Mouse (Mus musculus): ENCODE results near the gene Mxra8. TPM values are rescaled to one million over a fixed set of nuclear protein-coding genes. Genes with fewer than 3 reads are reported as not detected.

Mxra8 gene
- polyA plus RNA-seq, 1 experiment from 2014 or later: 28.3 TPM

DNA sequence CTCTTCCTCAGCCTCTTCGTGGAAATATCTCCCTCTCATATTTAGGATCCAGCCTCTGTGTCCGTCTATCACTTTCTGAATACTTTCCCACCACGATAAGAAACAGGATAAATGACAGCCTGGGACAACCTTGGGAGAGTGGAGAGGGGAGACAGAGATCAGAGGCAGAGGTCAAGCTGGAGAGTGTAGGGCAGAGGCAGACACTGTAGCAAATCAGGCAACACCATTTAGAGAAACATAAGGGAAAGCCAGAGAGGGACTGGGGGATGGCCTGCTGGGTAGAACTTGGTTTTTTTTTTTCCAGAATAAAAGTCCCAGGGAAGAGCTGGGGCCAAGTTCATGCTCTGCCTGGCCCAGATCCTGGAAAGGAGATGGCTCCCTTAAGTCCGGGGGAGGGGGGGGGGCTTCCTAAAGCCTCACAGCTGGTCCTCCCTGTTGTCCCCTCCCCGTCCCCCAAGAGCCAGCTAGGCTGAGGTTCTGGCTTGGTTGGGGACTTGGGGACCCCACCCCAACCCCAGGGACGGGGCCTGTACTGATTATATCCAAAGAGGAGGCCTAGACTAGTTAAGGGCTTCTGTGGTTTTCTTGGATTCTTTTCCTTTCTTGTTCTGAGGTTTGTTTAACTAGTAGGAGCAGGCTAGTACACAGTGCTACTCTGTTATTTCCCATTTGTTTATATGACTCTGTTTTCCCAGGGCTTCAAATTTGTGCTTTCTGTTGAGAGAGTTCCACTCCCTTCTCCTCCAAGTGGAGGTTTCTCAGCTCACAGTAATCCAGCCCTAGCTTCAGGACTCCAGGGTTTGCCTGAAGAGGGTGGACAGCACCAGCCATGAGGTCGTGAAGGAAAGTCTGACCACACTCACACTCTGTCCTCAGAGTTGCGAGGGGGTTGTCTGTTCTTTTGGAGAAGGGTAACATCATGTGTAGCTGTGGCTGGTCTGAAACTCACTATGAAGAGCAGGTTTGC, 1.0 kb upstream of the Mxra8 start:
- H3K27ac ChIP-seq (replicated peaks): peak overlapping the region; percentile 48
- no peak for ATAC-seq (ENCODE audit: low FRiP score)
- peaks cover 13% of the 10 kb centered on the region for H3K27me3 ChIP-seq (replicated peaks)
- H3K9ac ChIP-seq (replicated peaks): no peak overlapping the region
- no peaks in the 10 kb centered on the region; the same call in 1 of the 2 replicates for H3K36me3 ChIP-seq
- H3K4me3 ChIP-seq (replicated peaks): no peak overlapping the region
- 59% methylated on average over 8 of the region's 8 CpGs for WGBS
- no peaks in the 10 kb centered on the region for H3K9me3 ChIP-seq (replicated peaks)
- no peak overlapping the region; the same call in 1 of the 2 replicates for H3K4me2 ChIP-seq
- peaks cover 27% of the 10 kb centered on the region for H3K4me1 ChIP-seq

DNA sequence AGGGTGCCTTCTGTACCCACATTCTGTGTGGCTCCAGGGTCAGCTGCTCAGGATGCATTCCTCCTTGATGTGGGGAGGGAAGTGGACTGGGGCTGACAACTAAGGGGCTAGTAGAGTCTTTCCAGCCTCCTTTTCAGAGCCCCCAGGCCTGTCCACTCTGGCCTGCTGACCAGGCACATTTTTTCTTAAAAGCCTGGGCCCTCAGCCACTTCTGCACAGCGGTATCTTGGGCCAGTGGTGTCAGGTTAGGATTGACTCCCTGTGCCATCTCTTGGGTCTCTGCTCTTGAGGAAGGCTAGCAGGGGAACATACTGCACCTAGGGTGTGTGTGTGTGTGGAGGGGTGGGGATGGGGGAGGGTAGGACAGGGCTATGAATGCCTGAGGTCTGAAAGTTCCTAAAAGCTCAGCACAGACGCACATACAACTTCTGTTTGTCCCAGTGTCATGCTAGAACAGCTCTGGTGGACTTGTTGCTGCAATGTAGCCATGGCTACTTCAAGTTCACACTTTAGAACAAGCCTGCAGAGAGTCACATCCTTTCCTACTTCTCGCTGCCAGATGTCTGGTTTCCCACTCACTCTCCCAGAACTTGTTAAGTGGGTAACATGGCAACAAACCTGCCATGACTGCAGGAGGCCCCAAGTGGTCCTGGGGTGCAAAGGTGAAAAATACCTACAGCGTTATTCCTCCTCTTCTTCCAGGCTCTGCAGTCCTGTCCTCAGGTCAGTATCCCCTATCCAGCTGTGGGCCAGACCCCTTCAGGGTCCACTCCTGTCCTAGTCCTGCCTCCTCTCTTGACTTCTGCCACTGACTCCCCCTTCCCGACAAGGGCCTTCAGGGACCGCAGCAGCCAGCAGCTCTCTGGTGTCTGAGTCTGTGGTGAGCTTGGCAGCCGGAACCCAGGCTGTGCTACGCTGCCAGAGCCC, 859 bp downstream of the Mxra8 start:
- Histone ChIP-seq H3K27ac (replicated peaks) (peak overlapping the region; percentile 58), H3K4me1 (peaks cover 18% of the 10 kb centered on the region), H3K9ac (replicated peaks) (peak overlapping the region; percentile 33), H3K9me3 (replicated peaks) (no peaks in the 10 kb centered on the region), H3K4me2 (peak overlapping the region; percentile 63), H3K27me3 (replicated peaks) (peaks cover 13% of the 10 kb centered on the region), H3K36me3 (no peaks in the 10 kb centered on the region), H3K4me3 (replicated peaks) (peak overlapping the region; percentile 36)
- 0 out of 2 replicates have a peak, but pooled peaks have one; percentile 1 for ATAC-seq (ENCODE audit: low FRiP score)
- 10% methylated on average over 8 of the region's 8 CpGs for WGBS

- H3K9me3 ChIP-seq (replicated peaks): no peaks in the 10 kb centered on the region
- WGBS: under 1% methylated on average over 32 of the region's 32 CpGs
- H3K36me3 ChIP-seq: no peaks in the 10 kb centered on the region
- H3K27ac ChIP-seq (replicated peaks): no peak overlapping the region
- H3K4me3 ChIP-seq (replicated peaks): peak overlapping the region; percentile 36
- peaks cover 13% of the 10 kb centered on the region for H3K27me3 ChIP-seq (replicated peaks)
- peak overlapping the region; percentile 63 for H3K4me2 ChIP-seq
- peaks cover 22% of the 10 kb centered on the region for H3K4me1 ChIP-seq
- peak; percentile 32; the same call in 1 of the 2 replicates for ATAC-seq (ENCODE audit: low FRiP score)
- peak overlapping the region; percentile 33 for H3K9ac ChIP-seq (replicated peaks)
These were observed 1.5 kb downstream of the Mxra8 start for GRCm38 (mm10) chr4:155841003-155841454.

GRCm38 (mm10) chr4:155841651-155842270, 2.3 kb downstream of the Mxra8 start:
- 36% methylated on average over 38 of the region's 38 CpGs for WGBS
- peaks cover 13% of the 10 kb centered on the region for H3K27me3 ChIP-seq (replicated peaks)
- H3K4me2 ChIP-seq: peak overlapping the region; percentile 63
- H3K36me3 ChIP-seq: no peaks in the 10 kb centered on the region
- H3K4me3 ChIP-seq (replicated peaks): peak overlapping the region; percentile 36
- H3K9me3 ChIP-seq (replicated peaks): no peaks in the 10 kb centered on the region
- no peak for ATAC-seq (ENCODE audit: low FRiP score)
- no peak overlapping the region for H3K9ac ChIP-seq (replicated peaks)
- H3K27ac ChIP-seq (replicated peaks): no peak overlapping the region
- peaks cover 26% of the 10 kb centered on the region for H3K4me1 ChIP-seq

GRCm38 (mm10) chr4:155843231-155843630, 3.8 kb downstream of the Mxra8 start:
- no peak overlapping the region for H3K4me3 ChIP-seq (replicated peaks)
- no peak for ATAC-seq (ENCODE audit: low FRiP score)
- 90% methylated on average over 5 of the region's 5 CpGs for WGBS
- no peak overlapping the region for H3K27ac ChIP-seq (replicated peaks)
- no peak overlapping the region for H3K9ac ChIP-seq (replicated peaks)
- H3K4me1 ChIP-seq: peaks cover 33% of the 10 kb centered on the region
- H3K4me2 ChIP-seq: no peak overlapping the region
- H3K36me3 ChIP-seq: no peaks in the 10 kb centered on the region
- H3K27me3 ChIP-seq (replicated peaks): peaks cover 13% of the 10 kb centered on the region
- H3K9me3 ChIP-seq (replicated peaks): no peaks in the 10 kb centered on the region

GRCm38 (mm10) chr4:155846871-155847578, 7.5 kb downstream of the Mxra8 start, which contains the start of gene Dvl1:
Gene Dvl1, plus strand, starts transcription at chr4:155847402.
- ATAC-seq (ENCODE audit: low FRiP score): peak; percentile 89
- Histone ChIP-seq H3K9ac (replicated peaks) (peak within 1 kb of the TSS; percentile 98), H3K27ac (replicated peaks) (peak within 1 kb of the TSS; percentile 88), H3K4me3 (replicated peaks) (peak within 1 kb of the TSS; percentile 90), H3K27me3 (replicated peaks) (no peaks in the 10 kb centered on the region), H3K4me2 (peak within 1 kb of the TSS; percentile 82), H3K4me1 (peaks cover 52% of the 10 kb centered on the region), H3K9me3 (replicated peaks) (no peaks in the 10 kb centered on the region), H3K36me3 (no peaks in the 10 kb centered on the region)
- WGBS: 3% methylated on average over 63 of the region's 65 CpGs

DNA sequence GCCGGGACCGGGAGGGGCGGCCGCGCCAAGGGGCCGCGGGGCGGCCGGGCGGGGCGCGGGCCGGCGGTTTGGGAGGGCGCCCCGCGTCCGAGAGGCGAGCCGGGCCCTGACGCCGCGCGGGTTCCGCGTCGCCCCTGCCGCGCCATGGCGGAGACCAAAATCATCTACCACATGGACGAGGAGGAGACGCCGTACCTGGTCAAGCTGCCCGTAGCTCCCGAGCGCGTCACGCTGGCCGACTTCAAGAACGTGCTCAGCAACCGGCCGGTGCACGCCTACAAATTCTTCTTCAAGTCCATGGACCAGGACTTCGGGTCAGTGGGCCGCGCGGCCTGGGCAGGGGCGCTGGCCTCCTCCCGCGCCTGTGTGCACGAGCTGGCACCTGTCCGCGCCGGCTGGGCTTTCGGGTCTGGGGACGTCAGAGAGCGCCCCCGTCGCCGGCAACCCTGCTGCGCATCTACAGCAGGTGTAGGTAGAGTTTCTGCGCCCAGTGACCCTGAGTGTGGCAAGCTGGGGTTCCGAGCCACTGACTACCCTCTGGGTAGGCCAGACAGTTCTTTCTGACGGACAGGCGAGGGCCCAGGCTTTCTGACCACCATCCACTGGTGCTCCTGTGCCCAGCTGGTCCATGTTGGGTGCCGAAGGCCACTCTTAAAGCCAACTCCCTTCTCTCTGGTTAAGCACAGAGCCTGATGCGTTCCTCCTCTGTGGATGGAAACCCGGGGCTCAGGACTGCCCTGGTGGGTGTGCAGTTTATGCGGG, 8.3 kb downstream of the Mxra8 start:
- Histone ChIP-seq H3K4me3 (replicated peaks) (peak overlapping the region; percentile 90), H3K9me3 (replicated peaks) (no peaks in the 10 kb centered on the region), H3K36me3 (no peaks in the 10 kb centered on the region), H3K4me2 (peak overlapping the region; percentile 82), H3K4me1 (peaks cover 54% of the 10 kb centered on the region), H3K9ac (replicated peaks) (peak overlapping the region; percentile 98), H3K27me3 (replicated peaks) (no peaks in the 10 kb centered on the region), H3K27ac (replicated peaks) (peak overlapping the region; percentile 88)
- ATAC-seq (ENCODE audit: low FRiP score): peak; percentile 42
- 1% methylated on average over 64 of the region's 69 CpGs for WGBS

DNA sequence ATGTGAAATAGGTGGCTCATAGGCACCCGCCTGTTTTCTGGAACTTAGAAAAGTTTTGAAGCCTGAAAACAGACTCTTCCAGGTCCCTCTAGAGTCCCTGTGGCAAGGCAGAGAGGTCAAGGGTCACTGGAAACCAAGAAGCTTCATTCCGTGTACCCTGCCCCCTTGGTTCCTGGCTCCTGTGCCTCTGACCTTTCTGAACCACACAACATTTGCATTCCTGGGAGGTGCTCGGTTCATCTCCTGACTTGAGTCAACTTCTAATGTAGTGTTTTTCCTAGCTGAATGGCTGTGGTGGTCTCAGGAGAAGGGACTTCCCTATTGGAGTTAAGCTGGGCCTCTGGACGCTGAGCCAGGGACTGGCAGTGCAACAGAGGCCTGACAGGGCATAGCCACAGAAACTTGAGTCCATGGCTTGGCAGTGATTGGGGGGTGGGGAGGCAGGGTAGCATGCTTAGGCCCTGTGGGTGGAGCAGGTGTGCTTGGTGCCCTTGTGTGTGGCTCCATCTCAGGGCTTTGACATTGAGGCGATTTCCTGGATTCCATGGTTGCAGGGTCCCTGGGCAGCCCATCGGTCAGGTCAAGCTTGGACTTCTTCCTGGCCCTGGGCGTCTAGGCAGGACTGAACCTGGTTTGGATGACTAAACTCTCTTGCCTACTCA, 9.1 kb downstream of the Mxra8 start:
- ATAC-seq (ENCODE audit: low FRiP score): no peak
- no peaks in the 10 kb centered on the region for H3K27me3 ChIP-seq (replicated peaks)
- H3K4me2 ChIP-seq: peak overlapping the region; percentile 82
- no peak overlapping the region for H3K27ac ChIP-seq (replicated peaks)
- H3K9ac ChIP-seq (replicated peaks): peak overlapping the region; percentile 98
- H3K36me3 ChIP-seq: peaks cover 5% of the 10 kb centered on the region
- 66% methylated on average over 7 of the region's 7 CpGs for WGBS
- H3K9me3 ChIP-seq (replicated peaks): no peaks in the 10 kb centered on the region
- H3K4me3 ChIP-seq (replicated peaks): peak overlapping the region; percentile 90
- H3K4me1 ChIP-seq: peaks cover 54% of the 10 kb centered on the region

DNA sequence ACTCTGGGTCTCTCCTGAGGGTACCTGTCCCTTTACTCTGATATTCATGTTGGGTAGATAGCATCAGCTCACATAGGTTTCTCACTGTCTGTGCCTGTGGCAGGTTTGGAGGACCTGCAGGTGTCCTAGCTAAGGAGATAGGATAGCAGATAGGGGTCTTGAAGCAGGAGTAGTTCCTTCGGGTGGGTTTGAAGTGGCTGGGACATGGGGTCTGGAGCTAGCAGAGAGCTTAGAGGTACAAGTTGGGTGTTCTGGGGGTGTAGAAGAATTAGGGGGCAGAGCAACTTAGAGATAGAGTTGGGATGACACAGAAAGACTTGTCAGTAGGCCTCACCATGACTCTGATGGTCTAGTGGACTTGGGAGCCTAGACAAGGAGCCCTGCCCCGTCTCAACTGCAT, 9.9 kb downstream of the Mxra8 start:
- Histone ChIP-seq H3K9me3 (replicated peaks) (no peaks in the 10 kb centered on the region), H3K36me3 (peaks cover 13% of the 10 kb centered on the region), H3K4me3 (replicated peaks) (no peak overlapping the region; the same call in 1 of the 2 replicates), H3K4me1 (peaks cover 54% of the 10 kb centered on the region), H3K4me2 (peak overlapping the region; percentile 82; the same call in 1 of the 2 replicates), H3K27me3 (replicated peaks) (no peaks in the 10 kb centered on the region), H3K27ac (replicated peaks) (no peak overlapping the region), H3K9ac (replicated peaks) (no peak overlapping the region)
- WGBS: 98% methylated on average over 2 of the region's 2 CpGs
- ATAC-seq (ENCODE audit: low FRiP score): no peak
